Mouse (Mus musculus): Measurements from ENCODE around the gene Snx7. TPM values are rescaled to one million over a fixed set of nuclear protein-coding genes. Genes with fewer than 3 reads are reported as not detected.

The Snx7 gene
- polyA plus RNA-seq, 1 experiment from 2014 or later: 47.0 TPM

- H3K9me3 ChIP-seq (replicated peaks): peaks cover 10% of the 10 kb centered on the region; the same call in 1 of the 2 replicates
- no peak for ATAC-seq (ENCODE audit: insufficient number of reproducible peaks, low FRiP score)
- H3K36me3 ChIP-seq: peaks cover 8% of the 10 kb centered on the region
- H3K4me2 ChIP-seq: no peak overlapping the region
- 0 out of 2 replicates have a peak, but pooled peaks cover 10% of the 10 kb centered on the region for H3K4me1 ChIP-seq (replicated peaks)
- no peaks in the 10 kb centered on the region for H3K27me3 ChIP-seq (replicated peaks)
- no peak overlapping the region for H3K27ac ChIP-seq (ENCODE audit: poor library complexity, severe bottlenecking)
- H3K4me3 ChIP-seq: no peak overlapping the region
- no peak overlapping the region for H3K9ac ChIP-seq
- WGBS: 80% methylated on average over 3 of the region's 3 CpGs
Observed at GRCm38 (mm10) chr3:117858996-117859395, 9.7 kb downstream of the Snx7 start.

GRCm38 (mm10) chr3:117853729-117854128 is 15.0 kb downstream of the Snx7 start:
- H3K9ac ChIP-seq: no peak overlapping the region
- H3K27me3 ChIP-seq (replicated peaks): no peaks in the 10 kb centered on the region
- no peak for ATAC-seq (ENCODE audit: insufficient number of reproducible peaks, low FRiP score)
- no peak overlapping the region for H3K4me2 ChIP-seq
- no peaks in the 10 kb centered on the region for H3K36me3 ChIP-seq
- WGBS: 53% methylated on average over 3 of the region's 3 CpGs
- H3K4me1 ChIP-seq (replicated peaks): 0 out of 2 replicates have a peak, but pooled peaks cover 3% of the 10 kb centered on the region
- no peaks in the 10 kb centered on the region for H3K9me3 ChIP-seq (replicated peaks)
- no peak overlapping the region for H3K27ac ChIP-seq (ENCODE audit: poor library complexity, severe bottlenecking)
- H3K4me3 ChIP-seq: no peak overlapping the region

DNA sequence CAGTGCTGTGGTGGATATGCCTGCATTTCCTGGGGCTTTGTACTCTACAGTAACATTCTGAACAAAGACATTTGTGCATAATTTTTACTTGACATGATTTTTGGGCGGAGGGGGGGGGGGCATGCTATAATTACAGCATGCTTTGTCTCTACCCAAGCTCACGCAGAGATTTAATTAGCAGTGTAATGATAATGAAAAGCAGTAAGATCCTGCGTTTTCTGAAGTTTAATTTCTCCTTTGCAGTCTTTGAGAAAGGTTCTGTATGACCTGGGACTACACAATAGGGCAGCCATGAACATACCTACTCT is 16.7 kb downstream of the Snx7 start:
- 82% methylated on average over 3 of the region's 3 CpGs for WGBS
- ATAC-seq (ENCODE audit: insufficient number of reproducible peaks, low FRiP score): no peak

GRCm38 (mm10) chr3:117851278-117852053 is 17.3 kb downstream of the Snx7 start:
- H3K36me3 ChIP-seq: no peaks in the 10 kb centered on the region
- H3K4me1 ChIP-seq (replicated peaks): 0 out of 2 replicates have a peak, but pooled peaks cover 1% of the 10 kb centered on the region
- H3K27ac ChIP-seq (ENCODE audit: poor library complexity, severe bottlenecking): no peak overlapping the region
- H3K4me2 ChIP-seq: no peak overlapping the region
- no peak overlapping the region for H3K4me3 ChIP-seq
- no peaks in the 10 kb centered on the region for H3K27me3 ChIP-seq (replicated peaks)
- H3K9me3 ChIP-seq (replicated peaks): 0 out of 2 replicates have a peak, but pooled peaks cover 3% of the 10 kb centered on the region
- ATAC-seq (ENCODE audit: insufficient number of reproducible peaks, low FRiP score): no peak
- no peak overlapping the region for H3K9ac ChIP-seq
- 91% methylated on average over 18 of the region's 18 CpGs for WGBS

More for the DNA sequence above, 16.7 kb downstream of the Snx7 start:
- 0 out of 2 replicates have a peak, but pooled peaks cover 3% of the 10 kb centered on the region for H3K9me3 ChIP-seq (replicated peaks)
- no peak overlapping the region for H3K27ac ChIP-seq (ENCODE audit: poor library complexity, severe bottlenecking)
- H3K27me3 ChIP-seq (replicated peaks): no peaks in the 10 kb centered on the region
- H3K9ac ChIP-seq: no peak overlapping the region
- H3K36me3 ChIP-seq: no peaks in the 10 kb centered on the region
- no peak overlapping the region for H3K4me2 ChIP-seq
- H3K4me3 ChIP-seq: no peak overlapping the region
- 0 out of 2 replicates have a peak, but pooled peaks cover 3% of the 10 kb centered on the region for H3K4me1 ChIP-seq (replicated peaks)

DNA sequence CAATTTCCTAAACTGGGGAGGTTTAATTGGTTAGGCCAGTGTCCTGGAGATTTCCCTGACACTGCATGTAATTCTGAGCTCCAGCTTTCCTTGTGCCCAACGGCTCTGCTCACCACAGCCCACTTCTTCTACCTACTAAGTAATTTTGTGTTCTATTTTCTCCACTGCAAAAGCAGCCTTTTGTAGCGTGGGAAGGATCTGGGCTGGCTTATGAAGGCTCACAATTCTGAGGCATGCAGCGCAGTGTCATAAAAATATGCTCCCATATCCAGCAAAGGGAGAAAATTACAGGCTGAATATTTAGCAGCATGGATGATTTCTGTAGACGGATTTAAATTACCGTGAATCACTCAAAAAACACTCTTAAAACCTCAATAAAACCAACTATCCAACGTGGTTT is 19.9 kb downstream of the Snx7 start:
- ATAC-seq (ENCODE audit: insufficient number of reproducible peaks, low FRiP score): no peak
- Histone ChIP-seq H3K4me3 (no peak overlapping the region), H3K27me3 (replicated peaks) (no peaks in the 10 kb centered on the region), H3K9me3 (replicated peaks) (0 out of 2 replicates have a peak, but pooled peaks cover 3% of the 10 kb centered on the region), H3K4me2 (no peak overlapping the region), H3K9ac (no peak overlapping the region), H3K27ac (ENCODE audit: poor library complexity, severe bottlenecking) (no peak overlapping the region), H3K4me1 (replicated peaks) (no peaks in the 10 kb centered on the region), H3K36me3 (peaks cover 10% of the 10 kb centered on the region)
- WGBS: 85% methylated on average over 6 of the region's 6 CpGs

GRCm38 (mm10) chr3:117842658-117843057 is 26.1 kb downstream of the Snx7 start:
- ATAC-seq (ENCODE audit: insufficient number of reproducible peaks, low FRiP score): no peak
- Histone ChIP-seq H3K4me3 (no peak overlapping the region), H3K9ac (no peak overlapping the region), H3K9me3 (replicated peaks) (no peaks in the 10 kb centered on the region), H3K4me1 (replicated peaks) (no peaks in the 10 kb centered on the region), H3K27ac (ENCODE audit: poor library complexity, severe bottlenecking) (no peak overlapping the region), H3K4me2 (no peak overlapping the region), H3K27me3 (replicated peaks) (no peaks in the 10 kb centered on the region), H3K36me3 (peaks cover 22% of the 10 kb centered on the region)
- WGBS: 66% methylated on average over 1 of the region's 1 CpGs

- no peak overlapping the region for H3K4me3 ChIP-seq
- peaks cover 31% of the 10 kb centered on the region for H3K36me3 ChIP-seq
- no peaks in the 10 kb centered on the region for H3K9me3 ChIP-seq (replicated peaks)
- no peak overlapping the region for H3K9ac ChIP-seq
- H3K4me1 ChIP-seq (replicated peaks): no peaks in the 10 kb centered on the region
- 64% methylated on average over 12 of the region's 12 CpGs for WGBS
- no peaks in the 10 kb centered on the region for H3K27me3 ChIP-seq (replicated peaks)
- no peak overlapping the region for H3K4me2 ChIP-seq
- no peak overlapping the region for H3K27ac ChIP-seq (ENCODE audit: poor library complexity, severe bottlenecking)
- ATAC-seq (ENCODE audit: insufficient number of reproducible peaks, low FRiP score): no peak
Observed at GRCm38 (mm10) chr3:117839867-117840545, 28.7 kb downstream of the Snx7 start.

- H3K9ac ChIP-seq: no peak overlapping the region
- H3K4me1 ChIP-seq (replicated peaks): no peaks in the 10 kb centered on the region
- H3K27me3 ChIP-seq (replicated peaks): no peaks in the 10 kb centered on the region
- H3K27ac ChIP-seq (ENCODE audit: poor library complexity, severe bottlenecking): no peak overlapping the region
- no peak overlapping the region for H3K4me3 ChIP-seq
- no peak for ATAC-seq (ENCODE audit: insufficient number of reproducible peaks, low FRiP score)
- H3K9me3 ChIP-seq (replicated peaks): no peaks in the 10 kb centered on the region
- peaks cover 28% of the 10 kb centered on the region for H3K36me3 ChIP-seq
- WGBS: 64% methylated on average over 3 of the region's 3 CpGs
- no peak overlapping the region for H3K4me2 ChIP-seq
Observed at GRCm38 (mm10) chr3:117838020-117838419, 30.7 kb downstream of the Snx7 start.

- no peak overlapping the region for H3K27ac ChIP-seq (ENCODE audit: poor library complexity, severe bottlenecking)
- no peaks in the 10 kb centered on the region for H3K27me3 ChIP-seq (replicated peaks)
- no peak for ATAC-seq (ENCODE audit: insufficient number of reproducible peaks, low FRiP score)
- H3K4me2 ChIP-seq: no peak overlapping the region
- no peaks in the 10 kb centered on the region for H3K4me1 ChIP-seq (replicated peaks)
- H3K9ac ChIP-seq: no peak overlapping the region
- H3K9me3 ChIP-seq (replicated peaks): no peaks in the 10 kb centered on the region
- no peak overlapping the region for H3K4me3 ChIP-seq
- peaks cover 9% of the 10 kb centered on the region for H3K36me3 ChIP-seq
- 81% methylated on average over 6 of the region's 6 CpGs for WGBS
Observed at GRCm38 (mm10) chr3:117826486-117827200, 42.1 kb downstream of the Snx7 start.

GRCm38 (mm10) chr3:117823218-117823617 is 45.5 kb downstream of the Snx7 start:
- peaks cover 9% of the 10 kb centered on the region for H3K36me3 ChIP-seq
- ATAC-seq (ENCODE audit: insufficient number of reproducible peaks, low FRiP score): no peak
- no peak overlapping the region for H3K27ac ChIP-seq (ENCODE audit: poor library complexity, severe bottlenecking)
- no peaks in the 10 kb centered on the region for H3K9me3 ChIP-seq (replicated peaks)
- WGBS: 86% methylated on average over 3 of the region's 3 CpGs
- H3K4me1 ChIP-seq (replicated peaks): no peaks in the 10 kb centered on the region
- no peak overlapping the region for H3K9ac ChIP-seq
- no peaks in the 10 kb centered on the region for H3K27me3 ChIP-seq (replicated peaks)
- H3K4me2 ChIP-seq: no peak overlapping the region
- H3K4me3 ChIP-seq: no peak overlapping the region

- 64% methylated on average over 1 of the region's 1 CpGs for WGBS
- Histone ChIP-seq H3K27ac (ENCODE audit: poor library complexity, severe bottlenecking) (no peak overlapping the region), H3K9me3 (replicated peaks) (no peaks in the 10 kb centered on the region), H3K4me2 (no peak overlapping the region), H3K4me1 (replicated peaks) (no peaks in the 10 kb centered on the region), H3K27me3 (replicated peaks) (no peaks in the 10 kb centered on the region), H3K4me3 (no peak overlapping the region), H3K36me3 (no peaks in the 10 kb centered on the region), H3K9ac (no peak overlapping the region)
- ATAC-seq (ENCODE audit: insufficient number of reproducible peaks, low FRiP score): no peak
Observed at GRCm38 (mm10) chr3:117817635-117818034, 51.1 kb downstream of the Snx7 start.

All from heart, embryonic 12.5 days (tissue).